Mouse (Mus musculus) erythroblast, embryonic 14.5 days (primary cell): Measurements from ENCODE around the gene Zxdc. TPM values are rescaled to one million over a fixed set of nuclear protein-coding genes. Genes with fewer than 3 reads are reported as not detected.
A peak's percentile ranks its signal among the peaks of the same experiment; 100 is the strongest.

Experiments used
- H3K27me3 ChIP-seq: 2 replicates; pipeline ENCODE4 v1.6.1; 2012; ENCODE audit warnings: inconsistent platforms; ENCODE audit not compliant: control insufficient read depth
- H3K36me3 ChIP-seq: 2 replicates; pipeline ENCODE4 v1.6.1; 2012; ENCODE audit warnings: mild to moderate bottlenecking, inconsistent platforms; ENCODE audit not compliant: control insufficient read depth
- H3K4me1 ChIP-seq: 2 replicates; pipeline ENCODE4 v1.6.1; 2012; ENCODE audit warnings: inconsistent platforms; ENCODE audit not compliant: control insufficient read depth
- H3K4me3 ChIP-seq: replicated peaks from 2 replicates; pipeline ENCODE3; 2012; ENCODE audit warnings: moderate library complexity, mild to moderate bottlenecking, inconsistent platforms
- H3K9me3 ChIP-seq: 2 replicates; pipeline ENCODE4 v1.6.1; 2012; ENCODE audit warnings: low read length, inconsistent platforms, mixed read lengths; ENCODE audit not compliant: control insufficient read depth
- GATA1 ChIP-seq: IDR thresholded peaks from 2 replicates; pipeline ENCODE4 v1.6.1; 2012; ENCODE audit warnings: low read length, inconsistent platforms, mixed read lengths
- TAL1 ChIP-seq: IDR thresholded peaks from 3 replicates; pipeline ENCODE4 v1.6.1; 2012; ENCODE audit warnings: low read length, inconsistent platforms, mixed read lengths
- polyA plus RNA-seq: library from polyadenylated mRNA; stranded (reverse); fragments of >175 nt; gene quantifications from 2 replicates; pipeline ENCODE4 v1.2.3, GENCODE M21; 2012

Gene Zxdc
- 0.72 and 0.81 TPM in 2 replicates for polyA plus RNA-seq

DNA sequence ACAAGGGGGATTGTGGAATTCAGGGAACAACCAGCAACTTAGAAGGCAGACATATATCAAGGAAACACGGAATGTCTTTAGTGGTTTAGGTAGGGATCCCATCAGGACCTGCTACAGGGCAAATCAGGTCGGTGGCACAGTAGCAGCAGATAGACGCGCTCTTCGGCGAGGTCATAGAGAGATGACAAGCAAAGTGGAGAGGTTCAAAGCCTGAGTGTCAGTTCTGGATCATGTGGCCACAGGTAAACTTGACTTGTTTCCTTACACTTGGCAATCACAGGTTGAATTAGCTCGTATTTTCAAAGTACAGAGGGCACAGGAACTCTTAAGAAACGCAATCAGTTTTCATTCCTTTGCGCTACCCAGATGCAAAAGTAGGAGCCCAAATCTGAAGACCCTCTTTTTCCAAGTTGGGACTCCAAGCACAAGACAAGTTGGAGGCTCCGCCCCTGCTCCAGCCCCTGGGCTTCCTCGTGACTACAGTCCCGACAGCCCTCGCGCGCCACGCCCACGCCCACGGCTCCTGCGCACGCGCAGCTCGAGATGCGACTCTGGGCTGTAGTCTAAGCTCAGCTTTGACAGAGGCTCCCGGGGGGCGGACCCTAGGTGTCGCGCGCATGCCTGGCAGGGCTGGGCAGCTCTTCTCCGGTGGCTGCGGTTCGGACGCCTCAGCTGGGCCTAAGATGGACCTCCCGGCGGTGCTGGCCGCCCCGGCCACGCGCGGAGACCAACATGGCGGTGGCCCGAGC is at the start of gene Zxdc:
Gene Zxdc (plus strand): TSS at position 517 of the 749 bp plus-strand sequence.
- H3K4me1 ChIP-seq, result peaks cover 52% of the 10 kb centered on the region
- H3K9me3 ChIP-seq, result no peaks in the 10 kb centered on the region
- peaks cover 25% of the 10 kb centered on the region for H3K36me3 ChIP-seq
- peak within 1 kb of the TSS; percentile 85 for H3K4me3 ChIP-seq
- H3K27me3 ChIP-seq, result no peaks in the 10 kb centered on the region; the same call in 1 of the 2 replicates
- TF ChIP-seq GATA1, result no peak
- TF ChIP-seq TAL1, result no peak

DNA sequence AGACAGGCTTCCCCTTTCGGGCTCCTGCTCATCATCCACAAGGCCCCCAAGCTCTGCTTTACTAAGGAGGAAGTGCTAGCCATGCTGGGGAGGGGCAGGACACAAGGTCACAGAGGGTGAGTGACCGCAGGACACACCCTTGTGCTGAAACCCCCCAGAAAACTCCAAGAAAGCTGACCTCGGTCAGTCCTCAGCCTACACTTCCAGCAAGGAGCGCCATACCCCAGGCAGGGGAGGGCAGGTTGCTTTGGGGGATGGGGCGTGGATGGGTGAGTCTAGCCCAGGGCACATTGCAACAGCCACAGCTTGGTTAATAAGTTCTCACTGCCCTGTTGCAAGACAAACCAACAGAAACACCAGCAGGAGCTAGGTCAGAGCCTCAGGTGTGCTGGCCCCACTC is 48.9 kb upstream of the Zxdc start:
- Histone ChIP-seq H3K9me3 (peaks cover 4% of the 10 kb centered on the region), H3K27me3 (no peaks in the 10 kb centered on the region), H3K36me3 (peaks cover 4% of the 10 kb centered on the region; the same call in 1 of the 2 replicates), H3K4me1 (peaks cover 8% of the 10 kb centered on the region), H3K4me3 (no peak overlapping the region)
- no peak for TF ChIP-seq GATA1
- TF ChIP-seq TAL1, result no peak

- Histone ChIP-seq H3K27me3 (no peaks in the 10 kb centered on the region), H3K36me3 (no peaks in the 10 kb centered on the region), H3K4me1 (peaks cover 8% of the 10 kb centered on the region), H3K4me3 (no peak overlapping the region), H3K9me3 (no peaks in the 10 kb centered on the region)
- TF ChIP-seq GATA1 (no peak), TAL1 (no peak)
Measured at GRCm38 (mm10) chr6:90321811-90322210, 47.5 kb upstream of the Zxdc start.

GRCm38 (mm10) chr6:90324026-90324425 is 45.3 kb upstream of the Zxdc start:
- Histone ChIP-seq H3K4me3 (peak overlapping the region; percentile 51), H3K9me3 (no peaks in the 10 kb centered on the region), H3K36me3 (no peaks in the 10 kb centered on the region), H3K27me3 (no peaks in the 10 kb centered on the region), H3K4me1 (peaks cover 8% of the 10 kb centered on the region)
- no peak for TF ChIP-seq TAL1
- TF ChIP-seq GATA1, result no peak

DNA sequence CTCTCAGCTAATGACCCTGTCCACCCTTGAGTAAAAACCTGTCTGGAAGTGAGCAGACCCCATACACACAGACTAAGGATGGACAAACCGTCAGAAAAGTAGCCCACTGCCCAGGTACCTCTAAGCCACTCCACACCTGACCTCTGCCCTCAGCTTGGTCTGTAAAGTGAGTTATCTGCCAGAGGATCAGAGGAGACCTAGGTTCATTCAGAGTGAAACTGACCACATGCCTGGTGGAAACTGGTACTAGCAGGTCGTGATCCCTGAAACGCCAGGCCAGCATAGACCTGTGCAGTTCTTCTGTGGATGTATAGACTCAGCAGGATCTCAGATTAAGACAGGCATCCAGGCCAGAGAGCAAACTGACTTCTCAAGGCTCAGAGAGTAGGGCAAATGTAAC is 44.8 kb upstream of the Zxdc start:
- Histone ChIP-seq H3K4me1 (peaks cover 8% of the 10 kb centered on the region), H3K4me3 (peak overlapping the region; percentile 51), H3K27me3 (no peaks in the 10 kb centered on the region), H3K36me3 (no peaks in the 10 kb centered on the region), H3K9me3 (no peaks in the 10 kb centered on the region)
- no peak for TF ChIP-seq TAL1
- no peak for TF ChIP-seq GATA1

DNA sequence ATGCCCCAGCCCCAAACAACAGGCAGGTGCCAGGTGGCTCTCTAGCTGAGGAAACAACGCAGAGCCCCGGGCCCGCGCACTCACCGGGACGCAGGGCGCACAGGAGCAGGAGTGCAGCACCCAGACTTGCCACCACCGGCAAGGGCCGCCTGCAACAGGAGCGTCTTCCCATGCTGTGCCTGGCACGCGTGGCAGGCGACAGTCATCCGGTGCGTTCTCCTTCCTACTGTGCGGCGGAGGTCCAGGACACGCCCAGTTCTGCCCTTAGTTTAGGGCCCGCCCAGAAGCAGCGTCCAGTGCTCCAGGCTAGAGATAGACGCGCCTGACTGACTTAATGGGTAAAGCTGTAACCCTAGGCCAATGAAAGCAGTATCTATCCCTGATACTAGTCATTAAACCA is 44.3 kb upstream of the Zxdc start, which contains the start of gene Chst13:
Gene Chst13 (minus strand): TSS at position 195 of the 400 bp plus-strand sequence.
- Histone ChIP-seq H3K4me3 (peak within 1 kb of the TSS; percentile 51), H3K36me3 (no peaks in the 10 kb centered on the region), H3K27me3 (no peaks in the 10 kb centered on the region), H3K9me3 (no peaks in the 10 kb centered on the region), H3K4me1 (peaks cover 8% of the 10 kb centered on the region)
- TF ChIP-seq GATA1 (no peak), TAL1 (no peak)

- TF ChIP-seq TAL1, result no peak
- no peak for TF ChIP-seq GATA1
- Histone ChIP-seq H3K9me3 (no peaks in the 10 kb centered on the region), H3K27me3 (no peaks in the 10 kb centered on the region), H3K4me1 (peaks cover 2% of the 10 kb centered on the region; the same call in 1 of the 2 replicates), H3K4me3 (no peak overlapping the region), H3K36me3 (no peaks in the 10 kb centered on the region)
Measured at GRCm38 (mm10) chr6:90327670-90328069, 41.6 kb upstream of the Zxdc start.

DNA sequence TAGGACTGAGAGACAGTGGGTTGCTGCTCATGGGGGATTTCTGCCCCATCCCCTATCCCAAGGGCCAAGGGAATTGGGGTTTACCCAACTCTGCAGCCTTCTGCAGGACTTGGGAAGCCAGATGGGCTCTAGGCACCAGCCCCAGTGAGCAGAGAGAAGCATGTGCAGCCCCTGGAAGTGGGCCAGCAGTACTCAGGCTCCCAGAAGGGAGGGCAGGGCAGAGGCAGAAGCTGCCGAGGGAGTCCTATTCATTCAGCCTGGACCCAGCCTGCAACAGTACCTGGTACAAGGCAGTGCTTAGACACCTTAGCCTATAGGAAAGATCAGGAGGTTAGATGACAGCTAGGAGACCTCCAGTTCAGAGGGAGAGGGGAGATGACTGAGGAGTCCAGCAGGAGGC is 39.3 kb upstream of the Zxdc start:
- H3K9me3 ChIP-seq, result no peaks in the 10 kb centered on the region
- H3K36me3 ChIP-seq, result no peaks in the 10 kb centered on the region
- no peak overlapping the region for H3K4me3 ChIP-seq
- H3K4me1 ChIP-seq, result peaks cover under 1% of the 10 kb centered on the region; the same call in 1 of the 2 replicates
- no peaks in the 10 kb centered on the region for H3K27me3 ChIP-seq
- TF ChIP-seq TAL1, result no peak
- no peak for TF ChIP-seq GATA1

GRCm38 (mm10) chr6:90332561-90333425 is 36.5 kb upstream of the Zxdc start, which contains the start of gene Uroc1:
TSS of gene Uroc1 (plus strand) at chr6:90333284.
- Histone ChIP-seq H3K4me3 (peak within 1 kb of the TSS; percentile 41), H3K9me3 (no peaks in the 10 kb centered on the region), H3K36me3 (no peaks in the 10 kb centered on the region), H3K4me1 (no peaks in the 10 kb centered on the region), H3K27me3 (no peaks in the 10 kb centered on the region)
- no peak for TF ChIP-seq TAL1
- no peak for TF ChIP-seq GATA1
